Mouse (Mus musculus): ENCODE results near the gene Cldn13.
A peak's percentile ranks its signal among the peaks of the same experiment; 100 is the strongest.

Cldn13 gene

DNA sequence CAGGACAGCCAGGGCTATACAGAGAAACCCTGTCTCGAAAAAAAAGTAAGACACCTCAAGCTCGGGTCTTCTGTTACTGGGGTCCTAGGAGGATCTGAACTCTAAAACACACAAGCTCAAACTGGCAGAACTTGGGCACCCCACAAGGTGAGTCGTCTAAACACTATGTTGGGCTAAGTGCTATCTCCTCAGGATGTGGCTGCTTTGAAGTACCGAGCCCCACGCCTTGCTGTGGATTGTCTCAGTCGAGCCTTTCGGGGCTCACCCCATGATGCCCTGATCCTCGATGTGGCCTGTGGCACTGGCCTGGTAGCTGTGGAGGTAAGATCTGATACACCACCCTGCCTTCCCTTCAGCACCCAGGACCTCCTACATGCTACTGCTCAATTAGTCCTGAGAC is 18.0 kb upstream of the Cldn13 start:
- peak; percentile 48 to 69 for DNase-seq

DNA sequence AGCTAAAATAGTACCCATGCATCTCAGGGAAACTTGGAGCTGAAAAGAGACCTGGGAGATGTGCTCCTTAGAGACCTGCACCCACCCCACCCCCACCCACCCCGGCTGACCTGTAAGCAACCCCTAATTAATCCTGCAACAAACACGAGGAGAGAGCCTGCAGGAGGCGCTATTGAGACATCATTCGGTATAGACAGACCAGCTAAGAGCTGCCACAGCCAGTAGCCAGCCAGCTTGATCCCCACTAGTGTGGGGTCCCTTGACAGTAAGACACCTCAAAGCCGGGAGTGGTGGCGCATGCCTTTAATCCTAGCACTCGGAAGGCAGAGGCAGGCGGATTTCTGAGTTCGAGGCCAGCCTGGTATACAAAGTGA is 17.6 kb upstream of the Cldn13 start:
- peak; percentile 72 to 76 for DNase-seq

DNA sequence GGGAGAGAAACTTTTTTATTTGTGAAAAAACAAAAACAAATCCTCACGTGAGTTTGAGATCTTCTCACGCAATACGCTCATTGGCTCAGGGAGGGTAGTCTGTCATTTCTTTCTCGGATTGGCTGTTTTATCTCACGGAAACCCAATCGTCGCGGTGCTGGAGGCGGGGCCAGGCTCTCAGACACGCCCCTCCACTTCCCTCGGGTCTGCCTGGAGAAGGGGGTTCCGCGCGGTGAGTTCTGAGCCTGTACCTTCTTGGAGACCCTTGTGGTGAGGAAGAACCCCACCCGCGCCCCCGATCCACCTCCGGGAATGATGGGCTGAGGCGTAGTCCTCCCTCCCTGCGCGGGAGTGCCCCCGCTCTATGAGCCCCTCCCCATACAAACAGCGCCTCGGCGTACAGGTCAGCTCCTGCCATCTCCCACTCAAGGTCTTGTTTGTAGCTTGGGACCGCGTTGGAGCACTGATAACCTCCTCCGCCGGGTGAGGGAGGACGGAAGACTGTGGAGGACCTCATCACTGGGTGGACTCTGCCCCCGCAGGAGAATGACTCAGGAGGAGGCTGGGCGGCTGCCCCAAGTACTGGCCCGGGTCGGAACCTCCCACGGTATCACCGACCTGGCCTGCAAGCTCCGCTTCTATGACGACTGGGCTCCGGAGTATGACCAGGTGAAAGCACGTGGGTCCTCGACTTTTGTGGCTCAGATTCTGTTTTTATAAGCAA is 17.0 kb upstream of the Cldn13 start, which contains the start of gene Mettl27:
Gene Mettl27 (plus strand): TSS at position 190 of the 724 bp plus-strand sequence.
- peak; percentile 93 to 94 for DNase-seq

DNA sequence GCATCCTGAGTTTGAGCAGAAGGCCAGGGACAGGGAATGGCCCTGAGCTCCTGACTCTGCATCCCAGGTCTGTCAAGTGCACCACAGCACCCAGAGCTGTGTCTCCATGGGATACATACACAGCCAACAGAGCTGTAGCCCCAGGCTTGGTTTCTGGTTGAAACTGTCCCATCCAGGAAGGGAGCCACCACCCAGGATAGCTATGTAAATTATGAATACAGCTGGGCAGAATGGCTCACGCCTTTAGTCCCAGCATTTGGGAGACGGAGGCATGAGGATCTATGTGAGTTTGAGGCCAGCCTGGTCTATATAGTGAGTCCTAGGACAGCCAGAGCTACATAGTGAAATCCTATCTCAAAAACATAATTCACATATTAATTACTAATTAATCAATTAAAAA is 14.7 kb upstream of the Cldn13 start:
- DNase-seq: no peak

DNA sequence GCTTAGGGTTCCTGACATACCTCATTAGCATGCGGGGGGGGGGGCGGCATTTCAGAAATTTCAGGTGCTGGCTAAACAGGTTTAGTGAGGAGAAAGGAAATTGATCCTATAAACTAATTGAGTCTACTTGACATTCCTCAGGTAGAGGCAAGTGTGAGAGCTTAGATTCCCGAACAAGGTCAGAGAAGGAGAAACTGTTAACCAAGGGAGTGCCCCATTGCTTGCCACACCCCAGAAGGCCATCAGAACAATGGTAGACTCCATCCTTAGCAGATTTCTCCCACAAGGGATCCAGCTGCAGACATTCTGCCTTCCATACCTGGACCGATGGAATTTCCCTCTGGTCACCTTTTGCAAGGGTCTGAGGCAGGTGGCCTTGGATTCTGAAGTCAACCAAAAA is 11.4 kb upstream of the Cldn13 start:
- no peak for DNase-seq

DNA sequence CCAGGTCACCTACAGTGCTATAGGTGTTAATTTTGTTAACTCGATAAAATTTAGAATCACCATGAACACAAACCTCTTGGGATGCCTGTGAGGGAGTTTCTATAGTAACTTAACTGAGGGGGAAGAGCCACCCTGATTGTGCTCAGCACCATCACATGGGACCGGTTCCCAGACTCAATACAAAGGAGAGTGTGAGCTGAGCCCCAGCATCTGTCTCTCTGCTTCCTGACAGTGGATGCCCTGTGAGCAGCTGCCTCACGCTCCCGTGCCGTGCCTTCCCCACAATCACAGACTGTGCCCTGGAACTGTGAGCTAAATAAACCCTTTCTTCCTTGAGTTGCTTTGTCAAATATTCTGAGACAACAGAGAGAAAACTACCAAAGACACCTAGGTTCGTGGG is 7.8 kb upstream of the Cldn13 start:
- no peak for DNase-seq

DNA sequence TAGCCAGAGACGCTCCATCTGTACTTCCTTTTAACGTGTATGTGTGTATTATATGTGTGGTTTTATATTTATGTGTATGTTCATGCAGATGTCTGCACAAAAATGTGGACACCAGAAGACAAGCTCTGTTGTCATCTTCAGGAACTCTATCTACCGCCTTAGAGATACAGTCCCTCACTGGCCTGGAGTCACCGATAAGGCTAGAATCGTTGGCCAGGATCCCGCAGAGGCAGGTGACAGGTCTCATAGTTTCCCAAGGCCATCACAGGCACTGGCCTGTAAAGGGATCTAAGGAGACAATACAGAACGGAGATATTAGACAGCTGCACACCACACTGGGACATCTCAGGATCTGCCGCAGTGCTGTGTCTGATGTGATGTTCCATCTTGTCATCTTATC is 5.8 kb upstream of the Cldn13 start:
- no peak for DNase-seq

DNA sequence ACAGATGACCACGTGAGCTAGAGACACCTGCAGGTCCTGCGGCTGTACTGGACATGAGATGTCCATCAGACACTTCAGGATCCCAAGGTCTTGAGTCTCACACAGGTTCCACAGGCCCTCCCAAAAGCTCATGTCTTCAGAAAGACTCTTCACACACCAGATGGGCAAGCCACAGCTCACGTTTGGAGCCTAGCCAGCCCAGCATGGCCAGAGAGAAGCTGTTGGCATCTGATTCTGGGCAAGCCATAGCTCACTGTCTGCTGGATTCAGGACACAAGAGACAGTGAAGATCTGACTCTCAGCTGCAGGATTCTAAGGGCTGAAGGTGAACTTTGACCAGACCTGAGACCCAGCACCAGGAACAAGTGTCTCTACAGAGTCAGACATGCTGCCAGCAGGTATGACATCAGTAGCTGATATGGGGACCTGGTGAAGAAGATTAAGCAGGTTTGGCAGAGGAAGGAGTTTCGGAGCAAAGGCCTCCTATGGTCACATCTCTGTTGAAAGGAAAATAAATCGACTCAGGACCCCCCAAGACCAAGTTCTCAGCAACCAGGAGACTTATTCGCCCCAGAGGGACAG is 4.9 kb upstream of the Cldn13 start:
- DNase-seq: no peak

DNA sequence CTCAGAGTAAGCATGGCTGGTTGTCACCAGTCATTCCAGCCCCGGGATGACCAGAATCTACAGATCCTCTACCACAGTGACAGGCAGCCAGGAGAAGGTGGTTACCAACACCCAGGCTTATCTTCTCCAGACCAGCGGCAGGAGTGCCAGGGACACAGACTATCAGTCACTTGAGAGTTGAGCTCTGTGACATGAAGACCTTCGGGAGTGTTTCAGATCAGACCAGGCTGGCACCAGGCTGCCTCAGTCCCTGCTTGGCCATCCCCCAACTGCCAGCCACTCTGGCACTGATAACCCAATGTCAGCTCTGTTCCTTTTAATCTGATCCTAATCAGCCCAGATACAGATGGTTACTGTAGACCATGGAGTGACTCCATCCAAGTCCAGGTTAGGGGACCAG is 3.8 kb upstream of the Cldn13 start:
- no peak for DNase-seq

DNA sequence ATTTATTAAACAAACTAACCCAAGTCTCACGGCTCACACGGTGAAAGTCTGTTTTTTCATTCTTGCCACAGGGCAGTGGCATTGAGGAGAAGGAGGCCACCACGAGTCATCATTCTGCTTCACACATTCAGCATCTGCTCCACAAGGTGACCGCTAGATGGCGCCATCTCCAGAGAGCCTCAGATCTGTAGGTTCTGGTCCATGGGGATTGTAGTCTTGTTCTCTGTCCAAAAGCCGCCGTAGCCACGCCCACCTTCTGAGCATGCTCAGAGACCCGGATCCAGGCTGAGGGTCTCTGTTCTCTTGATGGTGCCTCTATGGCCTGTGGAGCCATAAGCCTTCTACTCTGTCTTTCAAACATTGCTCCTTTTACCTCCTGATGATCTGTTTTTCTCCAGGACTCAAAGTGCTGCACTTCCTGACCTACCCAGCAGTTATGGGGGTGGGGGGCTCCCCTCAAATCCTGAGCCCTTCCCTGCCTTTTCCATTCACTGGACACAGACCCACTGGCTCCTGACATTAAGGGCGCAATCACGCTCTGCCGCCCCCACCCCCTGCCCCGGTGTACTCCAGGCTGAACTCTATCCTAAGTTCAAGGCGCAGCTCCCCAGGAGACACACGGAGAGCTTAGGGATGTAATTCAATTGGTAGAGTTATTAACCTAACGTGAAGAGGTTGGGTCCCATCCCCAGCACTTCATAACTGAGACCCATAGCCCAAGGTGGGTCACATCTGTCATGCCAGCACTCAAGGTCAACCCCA is 2.9 kb upstream of the Cldn13 start:
- peak; percentile 65 to 68 for DNase-seq

DNA sequence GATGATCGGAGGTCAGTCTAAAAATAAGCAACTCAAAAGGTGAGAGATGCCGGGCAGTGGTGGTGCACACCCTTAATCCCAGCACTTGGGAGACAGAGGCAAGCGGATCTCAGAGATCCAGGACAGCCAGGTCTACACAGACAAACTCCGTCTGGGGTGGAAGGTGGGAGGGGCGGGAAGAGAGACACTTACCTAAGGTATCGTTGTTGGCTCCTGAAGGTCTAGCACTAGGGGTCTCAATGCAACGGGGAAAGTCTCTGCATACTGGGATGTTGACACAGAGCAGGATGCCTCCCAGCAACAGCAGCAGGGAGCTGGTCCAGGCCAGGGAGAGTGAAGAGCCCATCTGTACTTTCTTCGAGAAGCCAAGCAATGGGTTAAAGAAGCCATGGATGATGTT is 816 bp downstream of the Cldn13 start:
- no peak for DNase-seq

DNA sequence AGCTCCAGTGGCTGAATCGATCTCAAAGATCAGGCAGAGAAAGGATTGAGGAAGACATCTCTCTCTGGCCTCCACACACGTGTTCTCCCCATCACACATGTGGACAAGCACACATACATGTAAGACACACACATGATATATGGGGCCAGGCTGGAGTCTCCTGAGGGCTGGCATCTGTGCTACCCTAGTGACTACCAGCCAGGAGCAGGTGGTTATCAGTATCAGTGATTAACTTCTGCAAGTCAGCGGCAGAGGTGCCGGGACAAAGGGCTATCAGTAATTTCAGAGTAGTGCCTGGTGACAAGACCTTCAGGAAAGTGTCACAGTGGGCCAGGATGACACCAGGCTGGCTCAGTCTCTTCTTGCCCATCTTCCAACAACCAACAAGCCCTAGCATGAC is 1.6 kb downstream of the Cldn13 start:
- no peak for DNase-seq

DNA sequence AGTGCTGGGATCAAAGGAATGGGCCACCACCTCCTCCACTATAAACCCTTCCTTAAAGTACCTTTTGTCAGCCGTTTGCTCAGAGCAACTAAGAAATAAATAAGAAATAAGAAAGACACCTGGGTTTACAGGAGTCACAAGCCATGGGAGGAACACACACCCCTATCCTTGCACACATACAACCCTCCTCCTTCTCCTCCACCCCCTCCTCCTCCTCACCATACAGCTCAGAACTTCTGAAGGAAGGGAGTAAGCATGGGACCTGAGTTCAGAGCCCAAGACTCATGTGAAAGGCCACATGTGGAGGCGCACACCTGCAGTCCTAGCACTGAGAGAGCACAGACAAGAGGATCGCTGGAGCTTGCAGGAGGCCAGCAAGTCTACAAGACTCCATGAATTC is 2.0 kb downstream of the Cldn13 start:
- DNase-seq: no peak

DNA sequence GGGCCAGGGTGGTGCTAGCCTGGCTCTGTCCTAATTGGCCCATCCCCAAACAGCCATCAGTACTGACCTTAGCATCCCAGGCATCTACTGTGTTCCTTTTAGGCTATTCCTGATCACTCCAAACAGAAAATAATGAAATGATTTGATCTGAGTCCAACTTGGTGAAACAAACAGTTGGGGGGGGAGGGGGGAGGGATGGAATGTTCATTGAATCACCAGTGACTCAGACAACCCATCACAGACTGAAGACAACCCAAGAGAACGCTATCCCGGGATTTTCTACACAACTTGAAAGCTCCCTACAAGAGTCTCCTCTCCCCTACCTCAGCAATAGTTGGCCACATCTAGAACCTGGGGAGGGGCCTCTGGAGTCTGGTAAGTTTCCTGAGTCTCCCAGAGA is 3.4 kb downstream of the Cldn13 start:
- no peak for DNase-seq

DNA sequence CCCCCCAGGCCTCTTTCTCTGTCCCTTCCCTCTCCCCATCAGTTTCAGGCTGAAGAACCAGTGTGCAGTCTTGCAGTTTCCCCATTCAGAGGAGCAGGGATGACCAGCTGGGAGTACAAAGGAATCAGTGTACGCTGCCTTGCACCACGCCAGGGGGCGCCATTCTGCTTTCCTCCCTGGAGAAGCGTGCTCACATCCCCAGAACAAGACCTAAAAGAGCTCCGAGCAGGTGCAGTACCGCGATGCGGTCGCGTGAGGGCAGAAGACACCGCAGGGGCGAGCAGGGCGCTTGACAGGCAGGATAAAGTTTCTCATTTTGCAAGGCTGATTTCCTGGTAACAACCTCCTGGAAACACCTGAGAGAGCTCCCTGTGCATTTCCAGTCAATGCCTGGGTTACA is 8.2 kb downstream of the Cldn13 start:
- DNase-seq: peak; percentile 92 to 97

DNA sequence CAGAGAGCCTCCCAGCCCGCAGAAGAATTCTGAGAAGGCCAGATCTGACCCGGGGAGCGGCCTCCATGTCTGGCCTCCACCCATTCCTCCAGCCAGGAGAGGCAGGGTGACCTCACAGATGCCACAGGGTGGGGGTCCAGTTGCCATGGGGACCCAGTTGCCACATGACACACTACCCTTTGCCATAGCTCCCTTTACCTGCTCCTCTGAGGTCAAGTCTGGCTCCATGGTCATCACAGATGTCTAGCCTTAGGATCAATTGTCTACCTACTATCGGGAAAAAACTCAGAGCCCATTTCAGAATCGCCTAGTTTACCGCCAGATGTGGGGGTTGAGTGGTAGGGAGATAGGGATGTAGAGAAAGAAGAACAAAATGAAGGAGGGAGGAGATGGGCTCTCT is 8.7 kb downstream of the Cldn13 start, which contains the start of gene Tmem270:
Gene Tmem270 (minus strand): TSS at position 101 of the 400 bp plus-strand sequence.
- DNase-seq: no peak

DNA sequence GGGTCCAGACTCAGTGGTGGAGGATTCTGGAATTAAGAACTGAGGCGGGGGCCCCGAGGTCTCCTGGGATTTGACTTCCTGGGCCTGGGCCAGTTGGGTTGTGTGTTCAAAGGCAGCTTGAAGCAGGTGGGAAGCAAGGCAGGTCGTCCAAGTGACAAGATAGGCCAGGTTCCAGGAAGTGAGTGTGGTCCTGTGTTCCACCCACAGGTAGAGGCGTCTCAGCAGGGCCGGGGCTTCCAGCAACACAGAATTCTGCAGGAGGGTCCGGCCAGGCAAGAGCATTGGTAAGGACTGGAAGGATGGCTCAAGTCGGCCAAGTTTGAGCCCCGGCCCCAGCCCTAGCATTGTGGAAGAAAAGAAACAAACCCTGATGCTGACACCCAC is 13.7 kb downstream of the Cldn13 start:
- no peak for DNase-seq

DNA sequence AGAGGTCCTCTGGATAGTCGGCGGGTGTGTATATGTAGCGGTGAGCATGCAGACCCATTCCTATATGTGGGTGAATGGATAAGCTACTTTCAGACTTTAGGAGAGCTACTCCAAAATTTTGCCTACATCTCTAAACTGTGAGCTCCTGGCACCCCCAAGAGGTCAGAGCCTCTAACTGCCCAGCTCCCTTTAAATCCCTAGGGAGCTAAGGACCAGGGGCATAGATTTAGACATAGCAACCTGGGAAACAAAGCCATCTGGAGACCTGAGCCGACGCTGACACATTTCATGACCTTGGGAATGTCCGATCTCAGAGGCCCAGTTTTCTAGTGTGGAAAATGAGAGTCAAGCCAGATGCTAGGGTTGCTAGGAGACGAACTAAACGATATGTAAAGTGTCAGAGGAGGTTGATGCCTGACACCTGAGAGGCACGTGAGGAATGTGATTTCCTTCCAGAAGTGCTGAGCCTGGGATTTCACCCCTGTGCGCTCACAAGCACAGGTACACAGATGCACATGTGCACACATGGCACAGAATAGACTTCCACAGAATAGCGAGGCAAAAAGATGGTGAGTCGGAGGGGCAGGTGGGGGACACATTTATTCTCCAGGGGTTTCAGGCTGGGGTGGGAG is 14.2 kb downstream of the Cldn13 start:
- DNase-seq: no peak

DNA sequence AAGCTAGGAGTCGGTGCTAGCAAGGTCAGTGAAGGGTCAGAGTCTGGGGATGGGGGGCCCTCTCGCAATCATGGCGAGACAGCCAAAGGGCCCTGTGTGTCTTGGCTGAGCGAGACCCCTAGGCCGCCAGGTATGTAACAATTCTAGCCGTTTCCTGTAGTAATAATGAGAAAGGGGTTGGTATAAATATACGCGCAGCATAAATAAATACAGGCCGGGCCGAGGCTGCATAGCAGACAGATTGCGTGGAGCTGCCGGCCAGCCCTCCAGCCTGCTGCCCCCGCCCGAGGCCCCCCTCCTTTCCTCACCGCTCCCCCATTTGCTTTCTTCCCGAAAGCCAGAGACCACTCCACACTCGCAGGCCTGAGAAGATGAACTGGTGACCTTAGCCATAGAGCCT is 17.7 kb downstream of the Cldn13 start:
- no peak for DNase-seq

DNA sequence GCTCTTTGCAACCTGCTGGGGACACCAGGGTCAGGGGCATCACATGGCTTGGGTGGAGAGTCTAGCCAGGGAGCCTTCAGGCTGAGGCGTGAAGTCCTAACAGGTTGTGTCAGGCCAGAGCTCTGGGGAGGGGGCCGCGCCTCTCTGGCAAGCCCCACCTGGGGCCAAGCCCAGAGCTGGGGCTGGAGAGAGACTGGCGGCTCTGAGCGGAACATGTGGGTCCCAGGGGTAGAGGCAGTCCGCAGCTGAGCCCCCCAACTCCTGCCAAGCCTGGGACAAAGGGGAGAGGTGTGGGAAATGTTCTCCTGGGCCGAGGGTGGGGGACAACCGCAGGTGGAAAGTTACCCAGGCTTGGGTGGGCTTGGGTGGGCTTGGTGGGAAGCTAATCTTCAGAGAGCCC is 18.4 kb downstream of the Cldn13 start:
- DNase-seq: no peak

DNA sequence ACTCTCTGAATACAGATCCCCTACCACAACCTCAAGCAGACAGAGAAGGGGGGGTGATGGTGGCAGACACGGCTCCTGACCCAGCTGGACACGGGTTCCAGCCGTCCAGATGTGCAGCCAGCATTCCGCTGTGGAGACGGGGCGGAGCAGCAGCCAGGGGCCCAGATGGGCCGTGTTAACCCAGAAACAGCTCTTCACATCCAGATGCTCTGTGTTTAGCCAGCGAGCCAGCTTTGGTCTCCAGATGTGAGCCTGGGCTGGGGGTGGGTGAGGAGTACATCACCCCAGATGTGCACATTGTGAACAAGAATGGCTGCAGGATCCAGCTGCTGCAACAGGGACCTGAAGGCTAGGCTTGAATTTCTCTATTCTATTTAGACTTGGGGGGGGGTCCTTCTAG is 20.0 kb downstream of the Cldn13 start:
- no peak for DNase-seq

DNA sequence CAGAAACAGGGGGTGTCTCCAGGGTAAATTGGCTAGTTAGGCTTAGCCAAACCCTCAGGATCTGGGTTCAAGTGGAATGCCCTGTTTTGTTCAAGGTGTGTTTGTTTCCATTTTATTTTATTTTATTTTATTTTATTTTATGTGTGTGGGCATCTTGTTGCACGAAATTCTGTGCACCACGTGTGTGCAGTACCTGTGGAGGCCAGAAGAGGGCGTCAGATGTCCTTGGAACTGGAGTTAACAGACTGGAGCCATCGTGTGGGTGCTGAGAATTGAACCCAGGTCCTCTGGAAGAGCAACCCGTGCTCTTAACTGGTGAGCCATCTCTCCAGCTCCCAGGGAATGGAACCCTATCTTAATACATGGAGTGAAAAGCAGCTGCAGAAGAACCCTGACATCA is 22.6 kb downstream of the Cldn13 start:
- DNase-seq: no peak

DNA sequence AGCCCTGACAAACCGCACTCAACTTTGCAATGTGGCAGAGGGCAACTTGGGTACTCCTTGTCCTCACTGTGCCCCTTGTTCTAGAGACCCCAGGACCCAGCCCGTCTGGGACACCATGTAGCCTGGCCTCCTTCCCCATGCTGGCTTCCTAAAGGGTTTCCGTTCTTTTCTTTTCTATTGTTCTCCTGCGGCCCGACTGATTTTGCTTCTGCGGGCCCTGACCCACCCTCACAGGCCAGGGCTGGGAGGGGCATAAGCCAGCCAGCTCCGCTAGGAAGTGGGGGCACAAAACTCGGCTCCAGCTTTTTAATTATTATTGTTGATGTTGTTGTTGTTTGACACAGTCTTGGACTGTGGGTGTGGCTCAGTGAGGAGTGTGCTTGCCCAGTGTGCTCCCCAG is 23.8 kb downstream of the Cldn13 start:
- no peak for DNase-seq

DNA sequence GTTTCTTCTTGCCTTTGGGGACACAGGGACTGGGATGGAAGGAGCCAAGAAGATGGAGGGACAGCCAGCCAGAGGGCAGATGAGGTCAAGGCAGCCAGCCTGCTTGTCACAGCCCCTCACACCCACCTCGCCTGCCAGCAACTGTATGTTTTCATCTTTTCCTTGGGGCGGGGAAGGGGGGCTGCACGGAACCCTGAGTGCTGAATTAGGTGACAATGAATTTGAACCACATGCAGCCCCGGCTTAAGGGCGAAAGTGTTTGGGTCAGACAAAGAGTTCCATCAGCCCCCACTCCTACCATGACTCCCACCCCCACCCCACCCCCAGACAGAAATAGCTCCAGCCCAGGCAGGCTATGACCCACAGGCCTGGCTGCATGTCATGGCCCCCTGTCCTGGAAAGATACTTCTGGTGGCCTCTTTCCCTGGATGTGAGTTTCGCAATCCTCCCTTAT is 24.7 kb downstream of the Cldn13 start:
- no peak for DNase-seq

Data from thymus, postnatal 36 days (tissue).